Mouse (Mus musculus) left cerebral cortex, adult 2 months (tissue): ENCODE measurements around the gene Ugt1a2. TPM values are rescaled to one million over a fixed set of nuclear protein-coding genes. Genes with fewer than 3 reads are reported as not detected.
"Not testable (repeated sequence)": the region's sequence is repeated elsewhere in the genome, so short reads cannot be mapped to it uniquely, and the experiment has no call there.

Experiments used
- DNase-seq, 2 experiments: peaks; one replicate each; pipeline ENCODE4 v3.0.0; 2021 to 2022; ENCODE audit warnings: low spot score in 2 of 2, mixed read lengths in 1 of 2; ENCODE audit errors: extremely low spot score in 1 of 2
- H3K27ac ChIP-seq: fragments of 200-600 bp; 2 replicates; pipeline ENCODE4 v1.8.1; 2022
- H3K4me3 ChIP-seq: fragments of 200-600 bp; 2 replicates; pipeline ENCODE4 v1.8.1; 2022
- CTCF ChIP-seq: fragments of 200-600 bp; IDR thresholded peaks from 2 replicates; pipeline ENCODE4 v1.8.1; 2022; ENCODE audit warnings: antibody characterized with exemption, mild to moderate bottlenecking, moderate library complexity
- intact Hi-C: fragments of 180-260 bp; cut with DNase I; formaldehyde crosslinking; loops from one replicate; pipeline ENCODE4 v1.15.1; 2025
- total RNA-seq, 2 experiments: library from RNA; stranded (reverse); gene quantifications; 2 replicates each; pipeline ENCODE4 v1.2.3; 2021

Ugt1a2 gene
- total RNA-seq, 2 experiments from 2014 or later, result not detected

DNA sequence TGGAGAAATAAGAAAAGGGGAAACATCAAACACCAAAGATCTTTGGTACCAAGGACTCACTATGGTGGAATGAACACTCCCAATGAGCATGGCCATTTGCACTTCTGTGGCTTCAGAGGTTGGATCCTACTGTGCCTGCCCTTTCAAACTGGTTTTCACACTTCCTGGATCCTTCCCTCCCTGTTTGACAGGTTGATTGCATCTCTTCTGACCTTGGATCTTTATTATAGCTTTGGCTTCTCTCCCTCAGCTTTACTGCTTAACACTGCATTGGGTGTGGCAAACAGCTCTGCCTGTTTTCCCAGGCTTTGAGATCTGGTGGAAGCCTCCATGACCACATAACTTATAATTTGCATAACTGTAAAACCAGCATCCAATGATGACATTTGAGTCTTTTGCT, 19.9 kb downstream of the Ugt1a2 start:
- H3K4me3 ChIP-seq, result no peak overlapping the region
- DNase-seq, result no peak
- intact Hi-C loops, result no loop called here
- TF ChIP-seq CTCF, result no peak
- H3K27ac ChIP-seq, result no peak overlapping the region

DNA sequence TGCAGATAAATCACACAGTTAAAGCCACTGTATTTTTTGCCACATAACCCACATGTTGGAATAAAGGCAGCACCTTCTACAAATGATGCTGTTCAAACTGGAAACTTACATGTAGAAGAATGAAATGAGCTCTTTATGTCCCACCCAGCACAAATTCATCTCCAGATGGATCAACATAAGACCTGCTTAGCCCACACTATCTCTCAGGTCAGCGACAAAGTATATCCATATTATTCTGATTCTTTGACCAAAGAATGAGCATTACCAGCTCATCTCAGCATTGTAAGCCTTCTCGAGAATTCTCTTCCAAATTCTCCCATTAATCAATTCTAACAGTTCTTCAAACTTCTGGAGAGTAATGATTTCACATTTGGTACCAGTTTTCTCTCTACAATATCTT, 21.8 kb downstream of the Ugt1a2 start:
- no peak for DNase-seq
- TF ChIP-seq CTCF, result no peak
- intact Hi-C loops, result no loop called here
- no peak overlapping the region for H3K4me3 ChIP-seq
- H3K27ac ChIP-seq, result no peak overlapping the region

DNA sequence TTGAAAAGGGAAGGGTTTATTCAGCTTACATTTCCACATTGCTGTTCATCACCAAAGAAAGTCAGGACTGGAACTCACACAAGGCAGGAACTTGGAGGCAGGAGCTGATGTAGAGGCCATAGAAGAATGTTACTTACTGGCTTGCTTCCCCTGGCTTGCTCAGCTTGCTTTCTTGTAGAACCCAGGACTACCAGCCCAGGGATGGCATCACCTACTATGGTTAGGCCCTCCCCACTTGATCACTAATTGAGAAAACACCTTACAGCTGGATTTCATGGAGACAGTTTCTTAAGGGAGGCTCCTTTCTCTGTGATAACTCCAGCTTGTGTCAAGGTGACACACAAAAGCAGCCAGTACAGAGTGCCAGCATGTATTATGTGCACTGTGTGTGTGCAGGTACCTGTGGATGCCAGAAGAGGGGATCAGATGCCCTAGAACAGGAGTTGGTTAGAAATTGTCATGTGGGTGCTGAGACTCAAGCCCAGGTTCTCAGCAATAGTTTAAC, 22.7 kb downstream of the Ugt1a2 start:
- H3K4me3 ChIP-seq, intact Hi-C loops, DNase-seq, H3K27ac ChIP-seq: not testable (repeated sequence)

DNA sequence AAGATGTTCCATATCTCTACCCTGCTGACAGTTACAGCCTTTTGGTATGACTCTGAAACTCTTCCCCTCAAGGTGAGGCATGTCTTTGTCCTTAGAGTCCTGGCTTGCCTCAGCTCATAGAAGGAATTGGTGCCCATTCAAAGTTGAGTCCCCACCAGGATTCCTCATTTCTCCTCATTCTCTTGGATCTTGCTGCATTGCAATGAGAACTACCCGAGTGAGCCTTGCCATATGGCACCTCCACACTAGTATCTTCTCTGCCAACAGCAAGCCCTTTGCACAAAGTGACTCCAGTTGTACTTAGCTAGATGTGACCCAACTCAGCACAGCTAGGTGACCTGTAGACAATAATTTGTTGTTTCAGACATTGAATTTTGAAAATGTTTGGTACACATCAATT, 23.2 kb downstream of the Ugt1a2 start:
- no peak for TF ChIP-seq CTCF
- Histone ChIP-seq H3K4me3 (no peak overlapping the region), H3K27ac (no peak overlapping the region)
- intact Hi-C loops, result no loop called here
- DNase-seq, result peak in 1 of 2 experiments; percentile 12

DNA sequence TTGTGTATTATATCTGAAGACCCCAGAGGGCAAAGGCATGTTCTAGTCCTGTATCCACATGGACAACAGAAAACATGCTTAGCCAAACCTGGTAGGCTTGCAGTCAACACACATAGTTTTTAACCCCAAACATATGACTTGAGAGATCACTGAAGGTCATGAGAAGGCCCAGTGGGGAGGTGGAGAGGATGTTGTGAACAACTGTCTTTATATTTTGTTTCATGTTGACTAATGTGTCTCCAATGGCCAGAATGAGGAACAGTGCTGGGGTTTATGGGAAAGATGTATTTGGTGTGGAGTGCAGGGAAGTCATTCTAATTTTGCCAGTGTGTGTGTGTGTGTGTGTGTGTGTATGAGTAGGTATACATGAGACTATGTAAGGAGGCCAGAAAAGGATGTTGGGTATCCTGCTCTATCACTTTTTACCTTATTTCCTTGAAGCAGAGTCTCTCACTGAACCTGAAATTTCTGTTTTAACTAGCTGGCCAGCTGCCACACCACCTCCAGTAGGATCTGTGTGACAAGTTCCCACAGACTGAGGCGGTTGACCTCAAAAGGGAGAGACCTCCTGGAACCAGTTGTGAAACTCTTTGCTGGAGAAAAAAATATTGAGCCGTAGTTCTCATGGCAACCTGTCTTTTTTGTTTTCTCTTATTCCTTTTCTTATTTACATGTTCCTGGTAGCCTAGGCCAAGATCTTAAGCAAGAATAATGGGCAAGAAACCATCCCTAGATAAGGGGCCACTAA, 23.8 kb downstream of the Ugt1a2 start:
- H3K4me3 ChIP-seq, result no peak overlapping the region
- no peak for DNase-seq
- no peak for TF ChIP-seq CTCF
- intact Hi-C loops, result no loop called here
- no peak overlapping the region for H3K27ac ChIP-seq

DNA sequence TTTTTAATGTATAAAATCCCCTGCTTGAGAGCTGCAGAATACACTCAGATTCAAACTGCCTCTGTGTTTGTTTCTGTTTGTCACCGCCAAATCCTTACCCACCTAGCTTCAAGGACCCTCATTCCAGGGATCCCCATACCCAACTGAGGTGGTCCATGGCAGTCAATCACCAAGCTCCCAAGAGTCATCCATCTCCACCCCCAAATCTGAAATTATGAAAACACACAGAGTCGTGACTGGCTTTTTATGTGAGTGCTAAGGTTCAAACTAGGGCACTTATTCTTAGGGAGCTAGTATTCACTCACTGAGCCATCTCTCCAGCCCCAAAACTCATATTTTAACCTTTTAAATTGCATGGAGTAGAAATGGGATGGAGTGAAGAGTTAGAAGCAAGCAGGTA, 24.9 kb downstream of the Ugt1a2 start:
- H3K27ac ChIP-seq, intact Hi-C loops, DNase-seq, H3K4me3 ChIP-seq: not testable (repeated sequence)

DNA sequence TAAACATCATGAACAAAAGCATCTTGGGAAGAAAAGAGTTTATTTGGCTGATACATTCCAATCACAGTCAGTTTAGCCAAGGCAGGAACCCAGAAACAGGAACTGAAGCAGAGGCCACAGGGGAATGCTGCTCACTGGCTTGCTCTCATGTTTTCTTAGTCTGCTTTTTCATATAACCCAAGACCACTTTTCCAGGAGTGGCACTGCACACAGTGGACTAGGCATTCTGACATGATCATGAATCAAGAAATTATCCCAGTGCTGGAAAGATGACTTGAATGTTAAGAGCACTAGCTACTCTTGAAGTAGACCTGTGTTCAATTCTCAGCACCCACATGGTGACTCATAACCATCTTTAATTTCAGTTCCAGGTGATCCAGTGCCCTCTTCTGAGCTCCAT, 25.3 kb downstream of the Ugt1a2 start:
- no peak overlapping the region for H3K4me3 ChIP-seq
- H3K27ac ChIP-seq, result no peak overlapping the region
- intact Hi-C loops, result no loop called here
- no peak for DNase-seq
- TF ChIP-seq CTCF, result no peak

DNA sequence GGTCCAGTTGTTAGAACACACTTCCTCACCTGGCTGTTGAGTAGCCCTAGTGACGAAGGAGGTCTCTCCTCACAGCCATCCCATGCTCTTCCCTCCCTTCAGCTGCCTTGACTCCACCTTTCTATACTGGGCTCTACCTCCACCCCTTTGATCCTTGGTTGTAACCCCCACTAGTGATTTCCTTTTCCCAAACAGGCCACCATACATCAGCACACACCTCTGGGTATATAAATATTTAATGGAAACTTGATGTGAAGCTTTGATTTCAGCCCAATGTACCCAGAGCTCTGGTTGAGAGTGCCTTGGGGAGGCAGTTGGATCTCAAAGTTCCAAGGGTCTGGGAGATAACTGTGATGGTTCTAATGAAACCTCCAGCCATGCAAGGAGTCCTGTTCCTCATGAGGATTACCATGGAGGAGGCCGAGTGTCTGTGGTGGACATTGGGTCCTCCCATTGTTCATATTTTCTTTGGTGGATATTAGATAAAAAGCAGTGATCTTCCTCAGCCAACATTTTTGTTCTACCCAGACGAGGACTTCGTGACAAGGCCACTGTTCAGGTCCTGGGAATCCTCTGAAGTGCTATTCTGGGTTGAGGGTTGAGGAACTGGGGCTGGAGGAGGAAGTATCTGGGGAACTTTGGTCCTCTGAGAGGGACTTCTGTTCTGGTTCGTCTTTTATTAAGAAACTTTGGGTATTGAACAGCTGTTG, 26.4 kb downstream of the Ugt1a2 start, which contains the start of gene Mroh2a:
Gene Mroh2a, plus strand, starts transcription at position 317 of the 710 bp plus-strand sequence.
- Histone ChIP-seq H3K27ac (no peak within 1 kb of the TSS), H3K4me3 (no peak within 1 kb of the TSS)
- intact Hi-C loops, result no loop called here
- peak in 1 of 2 experiments; percentile 11 for DNase-seq
- TF ChIP-seq CTCF, result no peak

DNA sequence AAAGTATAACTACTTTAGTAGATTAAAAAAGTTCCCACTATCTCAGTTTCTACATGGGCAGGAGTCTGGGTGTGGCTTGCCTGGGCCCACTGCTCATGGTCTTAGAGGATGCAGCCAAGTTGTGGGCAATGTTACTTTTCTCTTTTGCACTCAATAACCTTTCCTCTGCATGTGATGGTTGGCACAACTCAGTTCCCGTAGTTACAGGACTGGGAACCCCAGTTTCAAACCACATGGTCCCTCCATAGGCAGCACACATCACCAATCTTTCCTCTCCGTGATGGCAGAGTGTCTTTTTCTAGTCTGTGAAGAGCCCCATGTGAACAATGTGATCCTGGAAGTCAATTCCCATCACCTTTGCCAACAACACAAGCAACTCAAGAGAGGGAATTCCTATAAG, 27.1 kb downstream of the Ugt1a2 start:
- Histone ChIP-seq H3K27ac (no peak overlapping the region), H3K4me3 (no peak overlapping the region)
- peak in 1 of 2 experiments; percentile 7 for DNase-seq
- intact Hi-C loops, result no loop called here
- no peak for TF ChIP-seq CTCF

DNA sequence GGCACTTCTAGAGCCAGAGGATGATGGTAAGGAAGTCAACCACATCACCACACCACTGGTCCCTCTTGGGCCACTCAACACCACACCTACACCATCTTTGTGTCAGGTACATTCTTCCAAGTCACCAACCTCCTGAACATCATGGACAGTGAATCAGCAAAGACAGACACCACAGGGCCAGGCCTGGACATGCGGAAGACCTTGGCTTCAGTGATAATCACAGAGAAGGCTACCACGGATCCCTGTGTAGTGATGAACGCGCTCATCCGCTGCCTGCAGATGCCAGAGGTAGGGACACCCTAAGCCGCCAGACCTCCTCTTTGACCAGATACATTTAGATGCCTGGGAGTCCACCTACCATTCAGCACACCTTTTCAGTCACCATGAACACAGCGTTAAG, 27.7 kb downstream of the Ugt1a2 start:
- TF ChIP-seq CTCF, result no peak
- no peak for DNase-seq
- no peak overlapping the region for H3K4me3 ChIP-seq
- intact Hi-C loops, result no loop called here
- H3K27ac ChIP-seq, result no peak overlapping the region

DNA sequence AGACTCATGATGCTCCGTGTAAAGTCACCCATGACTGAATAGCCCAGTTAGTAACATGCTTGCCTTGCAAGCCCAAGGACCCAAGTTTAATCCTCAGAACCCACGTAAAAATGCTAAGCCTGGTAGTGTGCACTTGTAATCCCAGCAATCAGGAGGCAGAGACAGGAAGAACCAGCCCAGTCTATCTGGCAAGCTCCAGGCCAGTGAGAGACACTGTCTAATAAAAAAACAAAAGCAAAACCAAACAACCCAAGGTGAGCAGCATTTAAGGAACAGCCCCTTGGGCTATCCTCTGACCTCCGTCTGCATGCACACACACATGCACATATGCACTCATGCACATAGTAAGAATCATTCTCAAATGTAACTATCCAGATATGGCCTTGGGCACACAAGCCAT, 29.2 kb downstream of the Ugt1a2 start:
- H3K4me3 ChIP-seq, result no peak overlapping the region
- no peak for DNase-seq
- no peak overlapping the region for H3K27ac ChIP-seq
- intact Hi-C loops, result no loop called here
- TF ChIP-seq CTCF, result no peak

DNA sequence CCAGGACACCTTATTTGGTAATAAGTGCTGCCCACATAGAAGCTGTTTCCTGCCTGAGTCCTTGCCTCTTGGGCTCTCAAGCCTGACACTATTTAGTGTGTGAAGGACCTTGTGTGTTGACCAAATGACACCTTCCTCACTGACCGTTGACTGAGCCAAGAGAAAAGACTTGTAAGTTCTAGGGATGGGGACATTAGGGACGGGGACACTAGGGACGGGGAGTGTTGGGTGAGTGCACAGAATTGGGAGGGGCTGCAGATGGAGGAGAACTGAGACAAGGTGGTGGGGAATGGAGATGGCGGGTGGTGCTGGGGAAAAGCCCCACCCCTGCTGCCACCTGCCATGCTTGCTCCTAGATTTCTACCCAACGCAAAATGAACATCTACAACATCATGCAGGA, 29.6 kb downstream of the Ugt1a2 start:
- intact Hi-C loops, result no loop called here
- no peak for DNase-seq
- Histone ChIP-seq H3K27ac (no peak overlapping the region), H3K4me3 (no peak overlapping the region)
- TF ChIP-seq CTCF, result no peak

DNA sequence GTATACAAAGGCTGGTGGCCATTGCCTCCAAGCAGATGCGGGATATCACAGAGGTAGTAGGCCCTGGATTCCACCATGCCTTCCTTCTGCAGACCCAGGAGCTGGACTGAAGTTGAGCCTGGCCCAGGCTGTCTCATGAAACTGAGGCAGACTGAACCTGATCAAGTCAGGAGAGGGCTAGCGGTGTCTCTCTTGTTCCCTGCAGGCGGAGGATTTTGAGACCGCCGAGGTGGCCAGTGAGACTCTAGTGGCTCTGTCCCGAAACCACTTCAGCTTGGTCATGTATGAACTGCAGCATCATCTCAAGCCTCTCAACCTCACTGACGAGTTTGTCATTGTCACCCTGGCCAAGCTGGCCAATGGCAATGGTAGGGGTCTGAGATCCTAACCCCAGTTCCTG, 30.0 kb downstream of the Ugt1a2 start:
- TF ChIP-seq CTCF, result no peak
- Histone ChIP-seq H3K27ac (no peak overlapping the region), H3K4me3 (no peak overlapping the region)
- DNase-seq, result no peak
- intact Hi-C loops, result no loop called here
